Mouse (Mus musculus): ENCODE measurements around the gene Gstp2.

DNA sequence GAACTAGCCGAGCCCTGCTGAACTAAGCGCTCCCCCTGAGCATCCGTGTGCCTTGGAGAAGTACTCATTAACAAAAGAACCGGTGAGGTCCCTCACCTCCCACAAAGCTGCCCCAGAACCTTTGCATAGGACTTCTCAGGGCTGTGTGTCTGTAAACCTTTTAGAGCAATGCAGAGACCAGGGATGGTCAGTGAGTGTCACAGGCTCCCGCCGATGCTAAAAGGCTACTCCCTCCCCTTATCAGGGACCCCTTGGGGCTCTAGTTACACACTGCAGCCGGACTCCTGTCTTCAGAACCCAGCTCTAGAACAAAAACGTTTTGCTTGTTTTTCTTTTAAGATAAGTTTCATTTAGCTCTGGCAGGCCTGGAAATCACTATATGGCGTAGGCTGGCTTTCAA lies 32.8 kb downstream of the Gstp2 start:
- TF ChIP-seq CTCF (IDR thresholded peaks at IDR 0.05; ENCODE audit: low read depth) (no peak), EP300 (IDR thresholded peaks at IDR 0.05; ENCODE audit: low read depth) (no peak)

All from liver, postnatal 0 days (tissue).